ENCODE assay signal across 28 mouse cellular contexts in genomic region chr16:95168349-95168748, GRCm38 (mm10).
DNase-seq lines count a peak whose midpoint lies in the region; ATAC-seq lines count a peak whose summit lies in the region.
"Had no signal": no experiment of that assay in that cellular context is flagged by ENCODE, and none has a peak within 500 bp of the region (broad histone marks: within the 10 kb centered on the region; RNA-seq: fewer than 3 reads in every experiment).

No protein-coding gene starts in this region.

- ATAC-seq in lung, embryonic 15.5 days (ENCODE audit: borderline replicate concordance, extremely low read depth, low FRiP score, low TSS enrichment): peak; percentile 46; the same call in 1 of the 2 replicates
- ATAC-seq in inflammation-experienced regulatory T-cells, adult 6 months: peak; percentile 67
- no peak for ATAC-seq in megakaryocyte progenitor cell, adult 5-6 weeks (replicated peaks; ENCODE audit: poor library complexity)
- ATAC-seq: forebrain, embryonic 15.5 days; hindbrain, postnatal 0 days; intestine, postnatal 0 days; liver, embryonic 12.5 days; liver, postnatal 0 days had no signal

- no peaks in the 10 kb centered on the region for H3K27me3 ChIP-seq in lung, embryonic 15.5 days
- H3K27me3 ChIP-seq: embryonic facial prominence, embryonic 12.5 days; forebrain, embryonic 15.5 days; liver, embryonic 12.5 days had no signal

- WGBS in lung, embryonic 15.5 days: 48% methylated on average over 7 of the region's 7 CpGs

- no peak for DNase-seq in lung, postnatal 14 days
- peak; percentile 30 for DNase-seq in thymus, postnatal 14 days
- DNase-seq in left cerebral cortex, adult 18-20 months (ENCODE audit: low spot score in 2 of 2): no peak
- no peak for DNase-seq in spleen, postnatal 36 days (ENCODE audit: low spot score in 2 of 2)
- DNase-seq: adrenal gland, postnatal 14 days; cerebellum, adult 11 months; cerebellum, adult 9-10 months; cerebellum, postnatal 36 days; embryo, embryonic 11 days; gastrocnemius, adult 2 months; gastrocnemius, postnatal 36 days; heart, postnatal 14 days; kidney, adult 9 months; kidney, postnatal 10 days; left cerebral cortex, postnatal 4 days; liver, postnatal 0 days; midbrain, embryonic 14.5 days; spleen, adult 18-20 months had no signal

- no peak overlapping the region for H3K4me2 ChIP-seq in lung, embryonic 15.5 days
- H3K4me2 ChIP-seq: embryonic facial prominence, embryonic 12.5 days; forebrain, embryonic 15.5 days; liver, embryonic 12.5 days had no signal

- no peaks in the 10 kb centered on the region for H3K36me3 ChIP-seq in lung, embryonic 15.5 days
- H3K36me3 ChIP-seq: embryonic facial prominence, embryonic 12.5 days; forebrain, embryonic 15.5 days; liver, embryonic 12.5 days had no signal

- H3K27ac ChIP-seq in lung, embryonic 15.5 days: no peak overlapping the region
- H3K27ac ChIP-seq: embryonic facial prominence, embryonic 12.5 days; forebrain, embryonic 15.5 days; gastrocnemius, adult 2 months; hindbrain, postnatal 0 days; liver, embryonic 12.5 days; macrophage; stomach, postnatal 0 days had no signal

- no peaks in the 10 kb centered on the region for H3K9me3 ChIP-seq in lung, embryonic 15.5 days
- H3K9me3 ChIP-seq: embryonic facial prominence, embryonic 12.5 days; forebrain, embryonic 15.5 days; liver, embryonic 12.5 days had no signal

- no peak overlapping the region for H3K9ac ChIP-seq in lung, embryonic 15.5 days
- H3K9ac ChIP-seq: embryonic facial prominence, embryonic 12.5 days; forebrain, embryonic 15.5 days; liver, embryonic 12.5 days; liver, postnatal 0 days had no signal

- H3K4me1 ChIP-seq in lung, embryonic 15.5 days: no peaks in the 10 kb centered on the region
- H3K4me1 ChIP-seq: embryonic facial prominence, embryonic 12.5 days; forebrain, embryonic 15.5 days; liver, embryonic 12.5 days had no signal

- no peak overlapping the region for H3K4me3 ChIP-seq in lung, embryonic 15.5 days
- H3K4me3 ChIP-seq: embryonic facial prominence, embryonic 12.5 days; forebrain, embryonic 15.5 days; gastrocnemius, adult 2 months; liver, embryonic 12.5 days had no signal
